Mouse (Mus musculus) leukemia stem cell, adult 10-12 weeks (primary cell): ENCODE data around the gene Olfr1138. TPM values are rescaled to one million over a fixed set of nuclear protein-coding genes. Genes with fewer than 3 reads are reported as not detected.

Experiments
- polyA plus RNA-seq: library from polyadenylated mRNA; stranded (reverse); fragments of >175 nt; gene quantifications from 2 replicates; pipeline ENCODE4 v1.2.3, GENCODE M21; 2012; ENCODE audit warnings: low replicate concordance

Olfr1138 gene
- not detected in 2 replicates for polyA plus RNA-seq

DNA sequence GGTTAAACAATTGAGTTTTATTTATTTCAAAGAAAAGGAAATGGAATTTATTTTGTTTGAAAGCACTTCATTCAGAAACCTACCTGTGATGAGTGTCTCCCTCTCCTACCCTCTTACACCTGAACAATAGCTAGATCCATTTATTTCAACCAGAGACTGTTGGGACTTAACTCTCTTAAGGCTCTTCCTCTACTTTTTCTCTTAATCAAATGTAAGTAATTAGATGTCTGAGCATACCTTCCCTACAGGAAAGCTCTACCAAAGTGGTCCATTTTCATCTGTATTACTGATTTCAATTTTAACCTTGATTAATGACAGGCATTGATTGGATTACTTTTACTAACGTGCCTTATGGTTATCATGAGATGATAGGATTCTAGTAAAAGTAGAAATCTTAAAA, at the start of gene Olfr1138:
TSS of gene Olfr1138 (minus strand) at position 101 of the 400 bp plus-strand sequence.

DNA sequence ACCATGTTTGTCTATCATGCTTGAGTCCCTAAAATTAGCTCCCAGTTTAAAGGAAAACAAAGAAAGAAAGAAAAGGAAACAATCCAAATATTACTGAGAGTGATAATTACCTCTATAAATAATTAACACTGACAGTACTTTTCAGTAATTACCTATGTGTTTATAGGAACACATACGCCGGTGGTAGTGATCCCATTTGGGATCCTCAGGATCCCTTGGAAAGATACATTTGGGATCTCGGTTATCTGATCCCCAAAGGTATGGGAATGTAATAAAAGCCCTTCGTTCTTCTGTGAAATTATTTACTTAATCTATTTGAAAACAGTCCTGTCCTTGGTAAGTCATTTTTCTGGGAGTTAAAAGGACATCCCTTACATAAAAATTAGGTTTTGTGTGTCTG, 39.4 kb upstream of the Olfr1138 start, which contains the start of gene Olfr152:
TSS of gene Olfr152 (plus strand) at position 301 of the 400 bp plus-strand sequence.

DNA sequence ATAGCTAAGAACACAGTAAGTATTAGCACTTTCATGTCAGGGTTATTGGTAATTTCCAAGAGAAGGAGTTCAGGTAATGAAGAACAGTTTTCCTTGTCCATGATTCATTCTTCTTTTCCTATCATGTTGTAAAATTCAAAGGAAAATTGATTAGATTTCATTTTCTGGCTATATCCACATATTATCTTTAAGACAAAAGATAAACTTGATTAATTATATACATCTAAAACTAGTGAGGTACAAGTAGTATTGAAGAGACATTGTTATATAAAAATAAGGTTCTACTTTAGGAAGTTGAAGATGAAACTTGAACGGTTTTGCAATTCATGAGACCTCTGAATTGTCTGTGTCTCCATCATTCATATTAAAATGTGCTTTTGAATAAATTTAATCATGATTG, 14.1 kb upstream of the Olfr1138 start, which contains the start of gene Olfr1141:
TSS of gene Olfr1141 (minus strand) at position 101 of the 400 bp plus-strand sequence.

DNA sequence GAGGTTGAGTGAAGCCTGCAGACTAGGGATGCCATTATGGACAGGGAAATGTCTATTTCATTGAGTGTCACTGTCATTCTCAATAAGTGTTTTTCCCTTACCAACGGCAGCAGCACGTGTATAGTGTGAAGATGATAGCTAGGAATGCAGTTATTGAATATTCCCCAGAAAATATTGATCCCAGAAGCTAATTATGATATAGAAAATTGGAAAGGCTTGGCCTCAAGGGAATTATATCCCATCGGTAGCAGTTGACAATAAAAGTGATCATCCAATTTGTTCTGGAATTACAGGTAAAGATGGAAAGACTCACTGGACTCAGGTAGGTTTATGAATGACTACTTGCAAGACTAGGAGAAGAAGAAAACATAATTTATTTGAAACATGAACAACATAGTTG, 3.7 kb upstream of the Olfr1138 start, which contains the start of gene Olfr1140:
TSS of gene Olfr1140 (plus strand) at position 301 of the 400 bp plus-strand sequence.

DNA sequence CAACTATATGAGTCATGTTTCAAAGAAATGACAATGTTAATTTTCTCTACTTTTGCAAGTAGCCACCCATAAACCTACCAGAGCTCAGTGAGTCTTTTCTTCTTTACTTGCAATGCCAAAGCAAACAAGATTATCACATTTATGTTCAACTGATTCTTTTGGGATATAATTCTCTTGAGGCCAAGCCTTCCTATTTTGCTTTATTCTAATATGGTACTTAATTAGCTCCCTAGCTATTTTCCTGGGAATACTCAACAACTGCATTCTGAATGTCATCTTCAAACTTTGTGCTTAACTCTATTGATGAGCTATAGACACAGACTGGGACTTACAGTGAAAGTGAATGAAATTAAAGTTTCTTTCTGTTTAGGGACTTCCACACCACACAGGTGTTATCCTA, 26.7 kb downstream of the Olfr1138 start, which contains the start of gene Olfr1137:
TSS of gene Olfr1137 (minus strand) at position 101 of the 400 bp plus-strand sequence.

GRCm38 (mm10) chr2:87693847-87694246, 45.9 kb downstream of the Olfr1138 start, which contains the start of gene Olfr1136:
Gene Olfr1136 (minus strand): TSS chr2:87693947.

Other genes starting within 250 kb of the Olfr1138 start
- gene Pramel7, start 242.9 kb downstream of the Olfr1138 start, polyA plus RNA-seq: not detected in 2 replicates
- not detected in 2 replicates for gene Pramel6, start 233.4 kb downstream of the Olfr1138 start, polyA plus RNA-seq
- not detected in 2 replicates for gene Olfr153, start 208.2 kb downstream of the Olfr1138 start, polyA plus RNA-seq
- gene Olfr1128, start 194.4 kb downstream of the Olfr1138 start, polyA plus RNA-seq: not detected in 2 replicates
- not detected in 2 replicates for gene Olfr1129, start 166.1 kb downstream of the Olfr1138 start, polyA plus RNA-seq
- 0.07 TPM in 1 of 2 replicates, not detected in the other for gene Olfr1130, start 133.8 kb downstream of the Olfr1138 start, polyA plus RNA-seq
- gene Olfr1131, start 112.9 kb downstream of the Olfr1138 start, polyA plus RNA-seq: not detected in 2 replicates
- gene Olfr1132, start 102.4 kb downstream of the Olfr1138 start, polyA plus RNA-seq: not detected in 2 replicates
- not detected in 2 replicates for gene Olfr1133, start 92.6 kb downstream of the Olfr1138 start, polyA plus RNA-seq
- gene Olfr1134, start 81.5 kb downstream of the Olfr1138 start, polyA plus RNA-seq: not detected in 2 replicates
- gene Olfr1135, start 66.3 kb downstream of the Olfr1138 start, polyA plus RNA-seq: not detected in 2 replicates
- gene Olfr1136, start 46.0 kb downstream of the Olfr1138 start, polyA plus RNA-seq: not detected in 2 replicates
- not detected in 2 replicates for gene Olfr1137, start 26.8 kb downstream of the Olfr1138 start, polyA plus RNA-seq
- gene Olfr1140, start 3.8 kb upstream of the Olfr1138 start, polyA plus RNA-seq: not detected in 2 replicates
- not detected in 2 replicates for gene Olfr1141, start 14.0 kb upstream of the Olfr1138 start, polyA plus RNA-seq
- gene Olfr152, start 39.5 kb upstream of the Olfr1138 start, polyA plus RNA-seq: not detected in 2 replicates
- gene Olfr1143, start 60.6 kb upstream of the Olfr1138 start, polyA plus RNA-seq: not detected in 2 replicates
- gene Olfr1145, start 69.8 kb upstream of the Olfr1138 start, polyA plus RNA-seq: not detected in 2 replicates
- gene Olfr1148, start 90.6 kb upstream of the Olfr1138 start, polyA plus RNA-seq: not detected in 2 replicates
- gene Olfr1150-ps1, start 104.0 kb upstream of the Olfr1138 start, polyA plus RNA-seq: not detected in 2 replicates
- gene Olfr1151, start 115.9 kb upstream of the Olfr1138 start, polyA plus RNA-seq: not detected in 2 replicates
- not detected in 2 replicates for gene Olfr1152, start 126.5 kb upstream of the Olfr1138 start, polyA plus RNA-seq
- not detected in 2 replicates for gene Olfr1153, start 155.0 kb upstream of the Olfr1138 start, polyA plus RNA-seq
- gene Olfr1154, start 165.2 kb upstream of the Olfr1138 start, polyA plus RNA-seq: not detected in 2 replicates
- gene Olfr1155, start 205.2 kb upstream of the Olfr1138 start, polyA plus RNA-seq: not detected in 2 replicates
- not detected in 2 replicates for gene Olfr1156, start 213.1 kb upstream of the Olfr1138 start, polyA plus RNA-seq
- not detected in 2 replicates for gene Olfr1157, start 228.3 kb upstream of the Olfr1138 start, polyA plus RNA-seq
- not detected in 2 replicates for gene Olfr74, start 234.7 kb upstream of the Olfr1138 start, polyA plus RNA-seq